Mouse (Mus musculus): Measurements from ENCODE around the gene Klk1b9.
A peak's percentile ranks its signal among the peaks of the same experiment; 100 is the strongest.
"Not testable (repeated sequence)": the region's sequence is repeated elsewhere in the genome, so short reads cannot be mapped to it uniquely, and the experiment has no call there.

Gene Klk1b9

GRCm38 (mm10) chr7:43975761-43976160, at the start of gene Klk1b9:
Gene Klk1b9 (plus strand): TSS chr7:43976061.
- DNase-seq: not testable (repeated sequence)

GRCm38 (mm10) chr7:43928521-43928920, 47.3 kb upstream of the Klk1b9 start:
- peak; percentile 24 for DNase-seq

GRCm38 (mm10) chr7:43932337-43932736, 43.5 kb upstream of the Klk1b9 start:
- DNase-seq: no peak

DNA sequence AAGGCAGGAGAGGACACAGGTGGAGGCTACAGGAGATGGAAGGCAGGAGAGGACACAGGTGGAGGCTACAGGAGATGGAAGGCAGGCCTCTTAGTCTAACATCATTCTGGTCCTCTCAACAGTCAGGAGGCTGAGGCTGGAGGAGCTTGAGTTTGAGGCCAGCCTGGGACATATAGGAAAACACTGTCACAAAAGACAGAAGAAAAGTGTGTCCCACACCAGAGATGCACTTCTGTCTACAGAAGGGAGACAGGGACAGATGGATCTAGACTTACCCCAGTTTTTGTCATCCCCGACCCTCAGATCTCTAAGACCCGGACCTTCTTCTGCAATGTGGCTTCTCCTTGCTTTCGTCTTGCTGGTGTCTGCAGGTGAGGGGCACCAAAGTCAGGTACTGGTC, 42.4 kb upstream of the Klk1b9 start, which contains the start of gene Klk15:
Gene Klk15, plus strand, starts transcription at position 301 of the 400 bp plus-strand sequence.
- DNase-seq: no peak

DNA sequence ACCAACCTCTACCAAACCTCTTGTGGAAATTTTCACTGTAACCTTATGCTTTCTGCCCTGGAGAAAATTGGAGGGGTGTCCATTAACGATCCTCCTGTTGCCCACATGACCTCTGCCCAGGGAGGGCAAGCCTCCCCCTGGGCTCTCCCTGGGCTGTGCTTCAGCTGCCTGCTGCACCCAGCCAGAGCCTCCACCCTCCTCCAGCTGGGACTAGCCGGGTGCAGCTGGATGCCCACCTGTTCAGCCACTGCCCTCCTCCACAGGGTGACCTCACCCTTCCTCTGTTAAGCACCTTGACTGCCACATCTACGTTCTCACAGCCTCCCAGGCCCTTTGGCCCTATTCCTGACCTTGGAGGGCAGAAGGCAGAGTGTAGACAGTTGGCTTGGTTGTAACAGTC, 41.1 kb upstream of the Klk1b9 start:
- DNase-seq: no peak

DNA sequence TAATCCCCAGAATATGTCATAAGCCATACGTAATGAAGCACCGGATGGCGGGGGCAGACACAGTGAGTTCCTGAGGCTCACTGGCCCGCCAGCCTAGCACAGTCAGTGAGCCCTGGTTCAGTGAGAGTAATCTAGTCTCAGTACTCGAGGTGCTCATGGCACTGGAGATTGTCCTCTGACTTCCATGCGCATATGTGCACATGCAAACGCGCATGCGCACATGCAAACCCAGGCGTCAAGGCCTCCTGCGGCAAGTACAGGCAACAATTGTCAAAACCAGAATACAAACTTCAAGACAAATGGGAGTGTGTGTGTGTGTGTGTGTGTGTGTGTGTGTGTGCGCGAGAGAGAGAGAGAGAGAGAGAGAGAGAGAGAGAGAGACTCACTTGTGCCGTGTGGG, 39.3 kb upstream of the Klk1b9 start:
- DNase-seq: no peak

- DNase-seq: not testable (repeated sequence)
Observed at GRCm38 (mm10) chr7:43942293-43942692, 33.6 kb upstream of the Klk1b9 start.

DNA sequence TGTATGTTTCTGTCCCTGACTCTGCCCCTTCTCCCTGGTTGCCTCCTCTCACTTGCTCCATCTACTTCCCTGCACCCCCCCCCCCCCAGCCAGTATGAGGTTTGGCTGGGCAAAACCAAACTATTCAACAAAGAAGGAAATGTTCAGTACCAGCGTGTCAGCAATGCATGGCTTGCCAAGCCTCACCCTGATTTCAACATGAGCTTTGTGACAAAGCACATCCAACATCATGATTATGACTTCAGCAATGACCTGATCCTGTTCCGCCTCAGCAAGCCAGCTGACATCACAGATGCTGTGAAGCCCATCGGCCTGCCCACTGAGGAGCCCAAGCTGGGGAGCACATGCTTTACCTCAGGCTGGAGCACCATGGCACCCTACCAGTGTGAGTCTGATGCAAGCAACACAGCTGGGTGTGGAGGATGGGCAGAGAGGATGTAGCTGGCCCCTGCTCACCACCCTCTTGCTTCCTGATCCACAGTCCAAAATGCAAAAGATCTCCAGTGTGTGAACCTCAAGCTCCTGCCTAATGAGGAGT, 31.1 kb upstream of the Klk1b9 start:
- no peak for DNase-seq

- DNase-seq: no peak
Observed at GRCm38 (mm10) chr7:43950364-43950763, 25.5 kb upstream of the Klk1b9 start, which contains the start of gene Klk1b8. Gene Klk1b8 (plus strand): TSS chr7:43950664.

- no peak for DNase-seq
Observed at GRCm38 (mm10) chr7:43952703-43953102, 23.2 kb upstream of the Klk1b9 start.

DNA sequence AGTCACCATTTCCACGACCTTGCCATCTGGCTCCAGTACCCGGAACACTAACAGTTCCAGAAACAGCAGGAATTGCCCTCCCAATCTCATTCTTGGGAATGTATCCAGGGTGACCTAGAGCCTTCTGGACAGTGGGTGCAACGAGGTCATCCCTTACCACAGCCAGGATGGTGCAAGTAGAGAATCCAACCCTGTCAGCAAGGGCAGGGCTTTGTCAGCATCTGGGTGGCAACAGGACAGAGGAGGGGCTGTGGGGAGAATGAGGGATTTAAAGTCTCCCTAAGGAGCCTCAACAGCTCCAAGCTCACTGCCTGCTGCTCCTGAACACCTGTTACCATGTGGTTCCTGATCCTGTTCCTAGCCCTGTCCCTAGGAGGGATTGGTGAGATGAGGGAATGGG, 9.4 kb upstream of the Klk1b9 start, which contains the start of gene Klk1b1:
Gene Klk1b1, plus strand, starts transcription at position 301 of the 400 bp plus-strand sequence.
- DNase-seq: no peak

- DNase-seq: no peak
Observed at GRCm38 (mm10) chr7:43967058-43967457, 8.8 kb upstream of the Klk1b9 start.

DNA sequence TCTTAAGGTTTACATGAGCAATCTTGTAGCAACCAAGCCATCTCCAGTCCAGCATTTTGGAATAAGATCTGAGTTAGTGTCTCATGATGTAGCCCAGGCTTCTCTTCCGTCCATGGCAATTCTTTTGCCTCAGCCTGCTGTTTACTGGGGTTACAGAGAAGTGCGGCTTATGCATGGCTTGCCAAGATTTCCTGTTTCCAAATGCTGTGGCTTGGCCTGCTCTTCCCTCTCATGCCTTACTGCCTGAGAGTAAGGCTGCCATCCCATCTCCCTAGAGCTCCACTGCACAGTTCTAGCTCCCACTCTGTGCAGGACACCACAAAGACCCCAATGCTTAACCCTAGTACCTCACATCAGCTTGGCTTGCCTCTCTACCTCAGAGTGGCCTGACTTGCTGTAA, 8.2 kb upstream of the Klk1b9 start:
- no peak for DNase-seq

DNA sequence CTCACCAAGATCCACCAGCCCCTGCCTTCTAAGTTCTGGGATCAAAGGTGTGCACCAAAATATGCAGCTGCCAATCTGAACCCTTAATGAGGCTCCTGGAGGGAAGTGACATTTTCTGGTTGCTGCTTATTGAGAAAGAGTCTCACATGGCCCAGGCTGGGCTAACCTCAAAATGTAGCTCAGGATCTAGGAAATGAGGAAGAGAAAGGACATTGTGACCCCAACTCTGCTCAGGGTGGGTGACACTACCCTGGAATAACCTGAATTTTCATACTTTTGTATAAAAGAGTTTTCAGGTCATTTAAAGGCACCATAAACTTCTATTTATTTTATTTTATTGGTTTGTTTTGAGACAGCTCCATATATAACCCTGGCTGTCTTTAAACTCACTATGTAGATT, 9.8 kb downstream of the Klk1b9 start:
- no peak for DNase-seq

GRCm38 (mm10) chr7:43994821-43995220, 19.0 kb downstream of the Klk1b9 start:
- DNase-seq: not testable (repeated sequence)

DNA sequence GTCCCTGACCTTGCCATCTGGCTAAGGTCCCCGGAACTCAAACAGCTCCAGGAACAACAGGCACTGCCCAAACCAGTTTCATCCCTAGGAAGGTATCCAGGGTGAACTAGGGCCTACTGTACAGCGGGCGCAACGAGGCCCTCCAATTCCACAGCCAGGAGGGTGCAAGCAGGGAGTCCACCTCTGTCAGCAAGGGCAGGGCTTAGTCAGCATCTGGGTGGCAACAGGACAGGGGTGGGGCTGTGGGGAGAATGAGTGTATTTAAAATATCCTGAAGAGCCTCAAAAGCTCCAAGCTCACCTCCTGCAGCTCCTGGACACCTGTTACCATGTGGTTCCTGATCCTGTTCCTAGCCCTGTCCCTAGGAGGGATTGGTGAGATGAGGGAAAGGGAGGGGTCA, 19.7 kb downstream of the Klk1b9 start, which contains the start of gene Klk1b11:
Gene Klk1b11, plus strand, starts transcription at position 301 of the 400 bp plus-strand sequence.
- not testable (repeated sequence) for DNase-seq

DNA sequence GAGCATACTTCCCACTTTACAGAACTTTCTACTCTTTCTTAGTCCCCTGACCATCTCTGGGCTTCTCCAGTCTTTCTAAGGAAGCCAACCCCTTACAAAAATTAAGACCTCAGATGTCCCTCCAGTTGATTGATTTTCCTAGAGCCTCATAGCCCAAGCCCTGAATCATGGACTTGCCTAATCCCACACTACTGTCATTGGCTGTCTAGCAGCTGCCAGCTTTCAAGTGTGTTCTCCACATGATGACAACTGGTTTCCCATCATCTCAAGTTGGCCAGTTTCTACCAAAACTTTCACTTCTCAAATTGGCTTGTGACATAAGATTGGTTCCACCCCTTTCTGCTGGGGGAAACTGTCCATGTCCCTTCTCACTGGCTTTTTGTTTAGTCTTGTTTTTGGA, 29.0 kb downstream of the Klk1b9 start:
- DNase-seq: no peak

DNA sequence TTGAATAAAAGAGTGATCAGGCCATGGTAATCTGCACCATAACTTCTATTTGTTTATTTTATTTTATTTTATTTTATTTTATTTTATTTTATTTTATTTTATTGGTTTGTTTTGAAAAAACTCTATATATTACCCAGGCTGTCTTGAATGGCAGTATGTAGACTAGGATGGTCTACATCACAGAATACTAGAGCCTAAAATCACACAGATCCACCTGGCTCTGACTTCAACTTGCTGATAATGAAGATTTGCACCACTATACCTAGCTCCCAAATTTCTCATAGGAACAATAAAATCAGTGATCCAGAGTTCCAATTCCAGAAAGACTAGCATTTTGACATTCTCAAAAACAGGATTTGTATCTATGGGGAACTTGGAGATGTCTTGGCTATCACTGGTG, 36.0 kb downstream of the Klk1b9 start, which contains the start of gene Klk1b26:
Gene Klk1b26, plus strand, starts transcription at position 301 of the 400 bp plus-strand sequence.
- DNase-seq: not testable (repeated sequence)

GRCm38 (mm10) chr7:44014666-44015065, 38.8 kb downstream of the Klk1b9 start:
- DNase-seq: not testable (repeated sequence)

- DNase-seq: no peak
Observed at GRCm38 (mm10) chr7:44015071-44015470, 39.2 kb downstream of the Klk1b9 start.

Data from thymus, postnatal 14 days (tissue).